9 mouse cellular contexts compared by ENCODE assay signal in genomic region chr16:62758340-62758739, GRCm38 (mm10). TPM values are rescaled to one million over a fixed set of nuclear protein-coding genes. Genes with fewer than 3 reads are reported as not detected.
A peak's percentile ranks its signal among the peaks of the same experiment; 100 is the strongest.
DNase-seq lines count a peak whose midpoint lies in the region; ATAC-seq and TF ChIP-seq lines count a peak whose summit lies in the region.
"Had no signal": no experiment of that assay in that cellular context is flagged by ENCODE, and none has a peak within 500 bp of the region (broad histone marks: within the 10 kb centered on the region; RNA-seq: fewer than 3 reads in every experiment).

No protein-coding gene starts in this region.

- 89% methylated on average over 2 of the region's 2 CpGs for WGBS in forebrain, embryonic 11.5 days
- 99% methylated on average over 2 of the region's 2 CpGs for whole genome bisulfite sequencing in forebrain, postnatal 0 days

- no peaks in the 10 kb centered on the region for H3K36me3 ChIP-seq in forebrain, embryonic 11.5 days (ENCODE audit: control insufficient read depth, insufficient read depth, low read length)
- H3K36me3 ChIP-seq in forebrain, postnatal 0 days (ENCODE audit: insufficient read depth), result no peaks in the 10 kb centered on the region

- H3K4me1 ChIP-seq in forebrain, embryonic 11.5 days (replicated peaks; ENCODE audit: control insufficient read depth, insufficient read depth, low read length), result no peaks in the 10 kb centered on the region
- H3K4me1 ChIP-seq in forebrain, postnatal 0 days (ENCODE audit: insufficient read depth), result no peaks in the 10 kb centered on the region

- TF ChIP-seq CTCF in forebrain, postnatal 0 days (IDR thresholded peaks at IDR 0.05; ENCODE audit: low read depth), result no peak

- peak; percentile 27; the same call in 1 of the 2 replicates for ATAC-seq in forebrain, embryonic 11.5 days (replicated peaks; ENCODE audit: low FRiP score)
- no peak for ATAC-seq in forebrain, postnatal 0 days
- peak; percentile 55; the same call in 1 of the 2 replicates for ATAC-seq in neutrophil, adult 5-6 weeks (ENCODE audit: extremely low read depth, insufficient number of reproducible peaks, low FRiP score, poor library complexity, severe bottlenecking)
- no peak for ATAC-seq in erythroblast, adult 5-6 weeks (replicated peaks; ENCODE audit: low FRiP score, poor library complexity, severe bottlenecking)
- ATAC-seq: Patski had no signal

- peak; percentile 54 for DNase-seq in forebrain, embryonic 11.5 days (ENCODE audit: low spot score)
- no peak for DNase-seq in forebrain, postnatal 0 days
- peak; percentile 72 for DNase-seq in adipocyte (ENCODE audit: low spot score)
- peak; percentile 12 to 38 for DNase-seq in kidney, postnatal 36 days
- no peak for DNase-seq in cerebellum, postnatal 4 days (ENCODE audit: low spot score in 2 of 2)
- no peak for DNase-seq in right cerebral cortex, postnatal 25 days

- no peak overlapping the region for H3K9ac ChIP-seq in forebrain, embryonic 11.5 days (ENCODE audit: low read length)
- no peak overlapping the region for H3K9ac ChIP-seq in forebrain, postnatal 0 days

- H3K27ac ChIP-seq in forebrain, embryonic 11.5 days (ENCODE audit: low read depth, low read length), result no peak overlapping the region
- H3K27ac ChIP-seq in forebrain, postnatal 0 days (ENCODE audit: low read depth, low read length), result no peak overlapping the region

- H3K4me2 ChIP-seq in forebrain, embryonic 11.5 days (ENCODE audit: low read depth, low read length, severe bottlenecking), result no peak overlapping the region
- H3K4me2 ChIP-seq in forebrain, postnatal 0 days (ENCODE audit: low read depth), result no peak overlapping the region

- H3K9me3 ChIP-seq in forebrain, embryonic 11.5 days (ENCODE audit: control insufficient read depth, low read length), result no peaks in the 10 kb centered on the region
- H3K9me3 ChIP-seq in forebrain, postnatal 0 days (ENCODE audit: low read length), result no peaks in the 10 kb centered on the region

- no peak overlapping the region for H3K4me3 ChIP-seq in forebrain, embryonic 11.5 days (ENCODE audit: low read depth, low read length)
- H3K4me3 ChIP-seq in forebrain, postnatal 0 days (ENCODE audit: low read depth, low read length), result no peak overlapping the region

- H3K27me3 ChIP-seq in forebrain, embryonic 11.5 days (ENCODE audit: control insufficient read depth, insufficient read depth, low read length), result no peaks in the 10 kb centered on the region
- H3K27me3 ChIP-seq in forebrain, postnatal 0 days (ENCODE audit: insufficient read depth, low read length), result no peaks in the 10 kb centered on the region
- H3K27me3 ChIP-seq: Patski had no signal

RNA-seq across cellular contexts. Expression of gene Nsun3, which starts 28.3 kb away (rescaled TPM):
- 11.1 and 12.2 TPM in 2 replicates for polyA plus RNA-seq in forebrain, embryonic 11.5 days (2014; fragmentation: Nextera tagmentation; extraction: Ambion mirVana)
- total RNA-seq in forebrain, postnatal 0 days (2014; rRNA removed), result 12.2 and 27.4 TPM in 2 replicates
- polyA plus RNA-seq in forebrain, postnatal 0 days (2015; fragmentation: Nextera tagmentation; extraction: Ambion mirVana), result 7.3 and 10.8 TPM in 2 replicates
- total RNA-seq in neutrophil, adult 5-6 weeks (2017), result 29.7 and 29.8 TPM in 2 replicates
- total RNA-seq in erythroblast, adult 5-6 weeks (2015; ENCODE audit: low replicate concordance), result 7.9 and 16.5 TPM in 2 replicates
- 5.9 and 8.2 TPM in 2 replicates for total RNA-seq in erythroblast, adult 5-6 weeks (2017; ENCODE audit: low replicate concordance)

RNA-seq across cellular contexts. Expression of gene Stx19, which starts 56.1 kb away (rescaled TPM):
- polyA plus RNA-seq in forebrain, embryonic 11.5 days (2014; fragmentation: Nextera tagmentation; extraction: Ambion mirVana), result 0.29 and 0.31 TPM in 2 replicates
- 0.14 TPM in 1 of 2 replicates, not detected in the other for total RNA-seq in forebrain, postnatal 0 days (2014; rRNA removed)
- polyA plus RNA-seq in forebrain, postnatal 0 days (2015; fragmentation: Nextera tagmentation; extraction: Ambion mirVana), result 0.08 TPM in 1 of 2 replicates, not detected in the other
- 0.23 and 0.37 TPM in 2 replicates for total RNA-seq in neutrophil, adult 5-6 weeks (2017)
- not detected in 2 replicates for total RNA-seq in erythroblast, adult 5-6 weeks (2015; ENCODE audit: low replicate concordance)
- not detected in 2 replicates for total RNA-seq in erythroblast, adult 5-6 weeks (2017; ENCODE audit: low replicate concordance)

Comparison
In these comparisons a context has a peak if more than half of its experiments do, and no peak if none do; other contexts are left out.
1. ATAC-seq: peak in forebrain, embryonic 11.5 days (single experiment) and neutrophil, adult 5-6 weeks (single experiment); none in forebrain, postnatal 0 days (single experiment) and erythroblast, adult 5-6 weeks (single experiment).
2. DNase-seq: peak in forebrain, embryonic 11.5 days (single experiment), adipocyte (single experiment) and kidney, postnatal 36 days (2 of 2); none in forebrain, postnatal 0 days (single experiment), cerebellum, postnatal 4 days (0 of 2) and right cerebral cortex, postnatal 25 days (single experiment).